Mouse (Mus musculus) heart, adult 2 months (tissue): ENCODE data around the gene Cyth3.

Source experiments
- CTCF ChIP-seq: fragments of 200-600 bp; IDR thresholded peaks from 2 replicates; pipeline ENCODE4 v1.8.1; 2022; ENCODE audit warnings: antibody characterized with exemption, mild to moderate bottlenecking, moderate library complexity
- EP300 ChIP-seq: fragments of 200-500 bp; IDR thresholded peaks from 2 replicates; pipeline ENCODE4 v1.6.1; 2011; ENCODE audit warnings: low read depth, low read length, control low read depth; ENCODE audit not compliant: insufficient read depth
- POLR2A ChIP-seq: fragments of 200-500 bp; IDR thresholded peaks from 2 replicates; pipeline ENCODE4 v1.6.1; 2011; ENCODE audit warnings: mild to moderate bottlenecking, low read depth, low read length, control low read depth; ENCODE audit not compliant: insufficient read depth

DNA sequence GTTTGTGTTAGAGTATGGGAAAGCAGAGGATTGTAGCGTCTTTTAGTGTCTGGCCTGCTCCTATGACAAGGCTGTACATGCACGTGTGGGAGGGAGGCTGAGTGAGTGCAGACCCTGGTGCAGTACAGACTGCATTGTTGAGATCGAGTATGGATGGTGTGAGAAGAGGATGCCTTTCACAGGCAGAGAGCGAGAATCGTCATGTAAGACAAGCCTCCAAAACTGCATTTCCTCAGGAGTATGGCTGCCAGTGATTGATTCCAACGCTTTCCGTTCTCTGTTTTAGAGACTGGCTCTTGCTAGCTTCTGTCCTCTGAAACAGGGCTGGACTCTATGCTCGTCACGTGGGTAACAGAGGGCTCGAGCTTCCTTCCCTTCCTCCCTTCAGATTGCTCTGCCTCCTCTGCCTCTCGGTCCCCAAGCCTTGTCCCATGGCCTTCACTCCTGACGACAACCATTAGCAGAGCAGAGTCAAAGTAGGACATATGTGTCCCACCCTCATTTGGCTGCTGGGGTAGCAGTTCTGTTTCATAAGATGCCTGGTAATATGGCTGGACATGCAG lies 12.4 kb downstream of the Cyth3 start:
- no peak for TF ChIP-seq CTCF
- TF ChIP-seq POLR2A = peak; percentile 58
- TF ChIP-seq EP300 = 0 out of 2 replicates have a peak, but pooled peaks have one; percentile 23
